ENCODE assay signal across 28 mouse cellular contexts in the genomic region with DNA sequence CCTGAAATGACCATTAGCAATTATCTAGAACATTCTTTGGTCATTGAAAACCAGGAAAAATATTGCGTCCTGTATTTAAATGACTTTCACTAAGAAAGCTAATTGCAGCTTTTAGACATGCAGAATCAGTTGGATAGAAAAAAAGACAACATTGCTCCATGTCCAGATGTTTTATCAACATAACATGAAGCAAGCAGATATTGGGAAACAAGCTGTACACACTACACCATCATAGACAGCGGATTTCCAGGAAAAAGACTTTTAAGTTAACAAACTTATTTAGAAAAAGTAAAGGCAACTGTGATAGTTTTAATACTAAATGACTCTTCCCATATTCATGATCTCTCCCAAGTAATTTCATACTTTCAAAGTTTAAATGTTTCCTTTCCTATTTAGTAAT.
"Had no signal": no experiment of that assay in that cellular context is flagged by ENCODE, and none has a peak within 500 bp of the region (broad histone marks: within the 10 kb centered on the region; RNA-seq: fewer than 3 reads in every experiment).

No protein-coding gene starts in this region.

- H3K9me3 ChIP-seq: embryonic facial prominence, embryonic 10.5 days; embryonic facial prominence, embryonic 12.5 days; embryonic facial prominence, embryonic 13.5 days; embryonic facial prominence, embryonic 15.5 days; forebrain, embryonic 10.5 days; forebrain, embryonic 12.5 days; forebrain, embryonic 13.5 days; forebrain, embryonic 15.5 days had no signal

- ATAC-seq: forebrain, embryonic 13.5 days; forebrain, embryonic 14.5 days; forebrain, embryonic 15.5 days; forebrain, embryonic 16.5 days; forebrain, postnatal 0 days had no signal

- H3K36me3 ChIP-seq: embryonic facial prominence, embryonic 10.5 days; embryonic facial prominence, embryonic 12.5 days; embryonic facial prominence, embryonic 13.5 days; embryonic facial prominence, embryonic 15.5 days; forebrain, embryonic 10.5 days; forebrain, embryonic 12.5 days; forebrain, embryonic 15.5 days had no signal

- H3K9ac ChIP-seq: embryonic facial prominence, embryonic 12.5 days; embryonic facial prominence, embryonic 13.5 days; embryonic facial prominence, embryonic 15.5 days; forebrain, embryonic 12.5 days; forebrain, embryonic 13.5 days; forebrain, embryonic 15.5 days; forebrain, postnatal 0 days had no signal

- H3K4me1 ChIP-seq: embryonic facial prominence, embryonic 10.5 days; embryonic facial prominence, embryonic 12.5 days; embryonic facial prominence, embryonic 13.5 days; embryonic facial prominence, embryonic 15.5 days; forebrain, embryonic 10.5 days; forebrain, embryonic 12.5 days; forebrain, embryonic 13.5 days; forebrain, embryonic 15.5 days had no signal

- H3K27me3 ChIP-seq: embryonic facial prominence, embryonic 12.5 days; embryonic facial prominence, embryonic 13.5 days; embryonic facial prominence, embryonic 15.5 days; forebrain, embryonic 12.5 days; forebrain, embryonic 13.5 days; forebrain, embryonic 15.5 days had no signal

- H3K4me2 ChIP-seq: embryonic facial prominence, embryonic 12.5 days; embryonic facial prominence, embryonic 13.5 days; embryonic facial prominence, embryonic 15.5 days; forebrain, embryonic 12.5 days; forebrain, embryonic 13.5 days; forebrain, embryonic 15.5 days had no signal

- DNase-seq: cerebellum, adult 8-10 months; cerebellum, adult 9-10 months; cerebellum, adult 9-11 months; cerebellum, postnatal 10 days; cerebellum, postnatal 14 days; cerebellum, postnatal 25 days; cerebellum, postnatal 36 days; embryo, embryonic 11 days; forebrain, postnatal 0 days; gastrocnemius, adult 2 months; gastrocnemius, postnatal 10 days; gastrocnemius, postnatal 14 days; gastrocnemius, postnatal 25 days; gastrocnemius, postnatal 36 days; heart, adult 11 months; heart, adult 18-20 months; heart, adult 2 months had no signal

- H3K27ac ChIP-seq: embryonic facial prominence, embryonic 10.5 days; embryonic facial prominence, embryonic 12.5 days; embryonic facial prominence, embryonic 13.5 days; embryonic facial prominence, embryonic 15.5 days; forebrain, embryonic 10.5 days; forebrain, embryonic 12.5 days; forebrain, embryonic 13.5 days; forebrain, embryonic 15.5 days; gastrocnemius, adult 2 months; heart, adult 2 months had no signal

- H3K4me3 ChIP-seq: embryonic facial prominence, embryonic 10.5 days; embryonic facial prominence, embryonic 12.5 days; embryonic facial prominence, embryonic 13.5 days; embryonic facial prominence, embryonic 15.5 days; erythroblast, embryonic 14.5 days; forebrain, embryonic 10.5 days; forebrain, embryonic 12.5 days; forebrain, embryonic 13.5 days; forebrain, embryonic 15.5 days; gastrocnemius, adult 2 months; heart, adult 2 months had no signal
